Mouse (Mus musculus): Measurements from ENCODE around the gene Rab3ip.

DNA sequence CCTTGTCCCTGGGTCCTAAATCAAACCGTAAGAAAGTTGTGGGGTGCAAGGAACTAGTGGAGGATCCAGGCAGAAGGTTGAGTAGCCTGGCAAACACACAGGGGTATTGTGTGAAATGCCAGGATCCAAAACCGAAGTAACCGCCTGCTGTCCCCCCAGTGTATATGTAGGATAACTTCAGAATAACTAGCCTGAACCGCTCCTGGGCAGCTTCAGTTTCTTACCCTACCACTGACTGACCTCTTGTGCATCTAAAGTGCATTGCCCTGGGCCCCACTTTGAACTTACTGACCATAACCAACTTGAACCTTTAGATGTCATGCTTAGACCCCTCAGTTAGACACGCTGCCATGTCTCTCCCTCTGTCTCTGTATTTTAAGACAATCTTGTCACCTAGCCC is 44.6 kb upstream of the Rab3ip start:
- TF ChIP-seq EP300 (IDR thresholded peaks at IDR 0.05; ENCODE audit: low read depth) (no peak), CTCF (IDR thresholded peaks at IDR 0.05; ENCODE audit: low read depth) (no peak)
